Mouse (Mus musculus) left cerebral cortex, postnatal 14 days (tissue): ENCODE data around the gene Nqo2. TPM values are rescaled to one million over a fixed set of nuclear protein-coding genes. Genes with fewer than 3 reads are reported as not detected.

Source experiments
- total RNA-seq, 2 experiments: library from RNA; stranded (reverse); gene quantifications; 2 replicates each; pipeline ENCODE4 v1.2.3; 2021

The Nqo2 gene
- total RNA-seq, 2 experiments from 2014 or later, result 5.2 to 6.2 TPM

Other genes starting within 250 kb of the Nqo2 start
- gene Serpinb6e, start 121.3 kb upstream of the Nqo2 start, total RNA-seq, result not detected
- gene Serpinb6c, start 59.0 kb upstream of the Nqo2 start, total RNA-seq, result 1 to 10 TPM; 1.0 to 1.1 TPM
- 1 to 10 TPM; 6.2 to 8.1 TPM for gene Ripk1, start 37.7 kb downstream of the Nqo2 start, total RNA-seq
- gene Serpinb6a, start 38.1 kb downstream of the Nqo2 start, total RNA-seq, result 10 to 100 TPM; 35.2 to 39.3 TPM
- gene Bphl, start 72.9 kb downstream of the Nqo2 start, total RNA-seq, result 10 to 100 TPM; 33.7 to 38.3 TPM
- 1,000 to 10,000 TPM; 1,973 to 2,002 TPM for gene Tubb2a, start 113.3 kb downstream of the Nqo2 start, total RNA-seq
- gene Tubb2b, start 165.8 kb downstream of the Nqo2 start, total RNA-seq, result 100 to 1,000 TPM; 348 to 398 TPM
- gene Psmg4, start 198.3 kb downstream of the Nqo2 start, total RNA-seq, result 10 to 100 TPM; 23.6 to 29.0 TPM